Mouse (Mus musculus) erythroblast, embryonic 14.5 days (primary cell): ENCODE measurements at regions not wholly inside any gene's neighbourhood (a gene's known extent, or its start where the extent isn't known, plus 50 kb on each side); places are given as distances from the start of the nearest gene placed in this dataset.

ENCODE experiments used
- GATA1 ChIP-seq: IDR thresholded peaks from 2 replicates; pipeline ENCODE4 v1.6.1; 2012; ENCODE audit warnings: low read length, inconsistent platforms, mixed read lengths
- TAL1 ChIP-seq: IDR thresholded peaks from 3 replicates; pipeline ENCODE4 v1.6.1; 2012; ENCODE audit warnings: low read length, inconsistent platforms, mixed read lengths

DNA sequence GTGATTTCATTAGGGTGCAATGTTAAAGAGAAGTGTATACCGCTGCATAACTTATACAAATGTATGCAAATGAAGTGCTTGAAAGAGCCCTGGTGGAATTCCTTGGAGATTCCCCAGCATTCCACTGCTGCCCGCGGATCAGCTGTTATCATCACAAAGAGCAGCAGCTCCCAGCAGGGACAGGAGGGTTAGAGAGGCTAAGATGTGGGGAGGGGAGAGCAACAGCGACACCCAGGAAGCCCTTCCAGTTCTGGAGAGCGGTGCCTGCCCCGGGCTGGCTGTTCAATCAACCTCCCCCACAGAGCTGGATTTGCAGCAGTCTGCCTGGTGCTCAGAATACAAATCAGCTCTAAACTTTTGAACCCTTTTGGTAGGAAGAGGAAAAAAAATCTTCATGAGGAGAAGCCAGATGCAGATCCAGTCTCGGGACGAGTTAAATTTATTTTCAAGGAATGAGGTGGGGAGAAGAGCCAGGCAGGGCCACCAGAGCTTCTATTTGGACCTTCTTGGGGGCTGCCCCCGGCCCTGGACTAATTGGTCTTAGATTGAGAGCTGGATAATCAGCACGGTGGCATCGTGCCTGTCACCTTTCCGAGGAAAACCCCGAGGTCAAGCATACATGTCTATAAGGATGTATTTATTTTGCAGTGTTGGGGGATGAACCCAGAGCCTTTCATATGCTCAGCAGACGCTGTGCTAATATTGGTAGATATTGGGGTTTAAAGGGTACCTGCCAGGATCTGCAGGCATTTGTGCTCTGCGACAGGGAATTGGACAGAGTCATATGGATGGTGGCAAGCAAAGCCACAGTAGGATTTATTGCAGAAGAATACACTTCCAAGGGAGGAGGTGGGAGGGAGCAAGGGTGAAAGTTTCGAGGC, 344.7 kb downstream of the Eipr1 start:
- TF ChIP-seq GATA1, result no peak
- no peak for TF ChIP-seq TAL1
